Mouse (Mus musculus) mouse trophoblast stem cell (cell line): Measurements from ENCODE around the gene Zcchc7.
"Not testable (repeated sequence)": the region's sequence is repeated elsewhere in the genome, so short reads cannot be mapped to it uniquely, and the experiment has no call there.

Experiments
- in situ Hi-C, 2 experiments: fragments of 300-500 bp; cut with MseI, MboI; formaldehyde crosslinking; loops; 2 replicates in 1 of 2; 3 replicates in 1 of 2; pipeline ENCODE4 v1.15.1; 2025

The Zcchc7 gene

GRCm38 (mm10) chr4:44757131-44757530 is 1.5 kb downstream of the Zcchc7 start:
- in situ Hi-C loops: not testable (repeated sequence)

- in situ Hi-C loops: no loop called here
Measured at GRCm38 (mm10) chr4:44774890-44775289, 19.2 kb downstream of the Zcchc7 start.

- in situ Hi-C loops: no loop called here
Measured at GRCm38 (mm10) chr4:44776651-44777050, 21.0 kb downstream of the Zcchc7 start.

GRCm38 (mm10) chr4:44777101-44777500 is 21.4 kb downstream of the Zcchc7 start:
- in situ Hi-C loops: no loop called here

- in situ Hi-C loops: no loop called here
Measured at GRCm38 (mm10) chr4:44777711-44778110, 22.0 kb downstream of the Zcchc7 start.

GRCm38 (mm10) chr4:44778316-44778715 is 22.6 kb downstream of the Zcchc7 start:
- in situ Hi-C loops: no loop called here

- in situ Hi-C loops: no loop called here
Measured at GRCm38 (mm10) chr4:44780462-44781157, 24.9 kb downstream of the Zcchc7 start.

- in situ Hi-C loops: no loop called here
Measured at GRCm38 (mm10) chr4:44781494-44781893, 25.8 kb downstream of the Zcchc7 start.

GRCm38 (mm10) chr4:44783566-44784292 is 28.1 kb downstream of the Zcchc7 start:
- in situ Hi-C loops: no loop called here

- in situ Hi-C loops: no loop called here
Measured at GRCm38 (mm10) chr4:44812855-44813254, 57.2 kb downstream of the Zcchc7 start.

GRCm38 (mm10) chr4:44813770-44814169 is 58.1 kb downstream of the Zcchc7 start:
- in situ Hi-C loops: no loop called here

- in situ Hi-C loops: no loop called here
Measured at GRCm38 (mm10) chr4:44816584-44816983, 60.9 kb downstream of the Zcchc7 start.

- in situ Hi-C loops: no loop called here
Measured at GRCm38 (mm10) chr4:44830609-44831008, 74.9 kb downstream of the Zcchc7 start.

- in situ Hi-C loops: no loop called here
Measured at GRCm38 (mm10) chr4:44851835-44852251, 96.2 kb downstream of the Zcchc7 start.

- in situ Hi-C loops: no loop called here
Measured at GRCm38 (mm10) chr4:44871591-44871990, 115.9 kb downstream of the Zcchc7 start.

GRCm38 (mm10) chr4:44872048-44872447 is 116.4 kb downstream of the Zcchc7 start:
- in situ Hi-C loops: no loop called here

- in situ Hi-C loops: no loop called here
Measured at GRCm38 (mm10) chr4:44880065-44880623, 124.5 kb downstream of the Zcchc7 start.

GRCm38 (mm10) chr4:44886143-44886542 is 130.5 kb downstream of the Zcchc7 start:
- in situ Hi-C loops: no loop called here

- in situ Hi-C loops: no loop called here
Measured at GRCm38 (mm10) chr4:44891344-44891743, 135.7 kb downstream of the Zcchc7 start.

- in situ Hi-C loops: no loop called here
Measured at GRCm38 (mm10) chr4:44905651-44906271, 150.1 kb downstream of the Zcchc7 start.

- in situ Hi-C loops: no loop called here
Measured at GRCm38 (mm10) chr4:44906399-44906798, 150.7 kb downstream of the Zcchc7 start.

- in situ Hi-C loops: no loop called here
Measured at GRCm38 (mm10) chr4:44910065-44910464, 154.4 kb downstream of the Zcchc7 start.
